Mouse (Mus musculus) T-helper 2 cell (primary cell): ENCODE results near the gene Olfr615.
"Not testable (repeated sequence)": the region's sequence is repeated elsewhere in the genome, so short reads cannot be mapped to it uniquely, and the experiment has no call there.

Experiments
- in situ Hi-C: fragments of 300-600 bp; cut with MboI, MseI; formaldehyde crosslinking; loops from one replicate; pipeline ENCODE4 v1.15.1; 2025; ENCODE audit warnings: high pct_unique_total_duplicates

Gene Olfr615

DNA sequence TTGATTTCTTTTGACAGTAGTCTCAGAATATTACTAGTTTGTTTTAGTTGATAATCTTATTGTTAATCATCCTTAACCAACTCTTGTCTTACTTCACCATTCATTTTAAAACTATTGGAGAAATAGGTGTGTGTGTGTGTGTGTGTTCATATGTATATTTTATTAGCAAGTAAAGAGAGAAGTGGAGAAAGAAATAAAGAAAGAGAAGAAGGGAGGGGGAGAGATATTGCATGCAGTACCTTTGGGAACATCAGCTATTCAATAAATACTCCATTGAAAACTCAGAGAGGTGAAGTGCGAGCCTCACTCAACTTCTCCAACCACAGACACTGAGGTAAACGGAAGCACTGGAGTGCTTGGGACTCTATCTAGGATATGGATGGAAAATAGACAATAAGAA, at the start of gene Olfr615:
Olfr615 (plus strand) TSS at position 301 of the 400 bp plus-strand sequence.
- in situ Hi-C loops = no loop called here

DNA sequence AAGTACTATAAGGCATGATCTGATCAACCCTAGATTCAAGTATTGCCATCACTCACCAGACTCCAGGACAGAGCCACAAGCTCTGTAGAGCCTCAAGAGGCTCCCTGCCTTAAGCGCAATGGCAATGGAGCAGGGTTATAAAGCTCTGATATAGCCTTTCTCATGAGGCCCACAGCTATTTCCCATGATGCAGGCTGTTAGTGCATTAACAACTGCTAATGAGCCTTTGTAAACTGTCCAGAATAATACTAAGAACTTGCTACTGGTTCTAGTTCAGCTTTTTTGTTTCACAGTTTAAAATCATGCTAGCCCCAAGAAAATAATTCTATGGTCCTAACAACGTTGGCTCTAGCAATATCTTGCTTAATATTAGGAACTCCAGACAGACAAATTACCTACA, 43.9 kb upstream of the Olfr615 start, which contains the start of gene Olfr610:
Olfr610 (minus strand) TSS at position 101 of the 400 bp plus-strand sequence.
- in situ Hi-C loops = no loop called here

DNA sequence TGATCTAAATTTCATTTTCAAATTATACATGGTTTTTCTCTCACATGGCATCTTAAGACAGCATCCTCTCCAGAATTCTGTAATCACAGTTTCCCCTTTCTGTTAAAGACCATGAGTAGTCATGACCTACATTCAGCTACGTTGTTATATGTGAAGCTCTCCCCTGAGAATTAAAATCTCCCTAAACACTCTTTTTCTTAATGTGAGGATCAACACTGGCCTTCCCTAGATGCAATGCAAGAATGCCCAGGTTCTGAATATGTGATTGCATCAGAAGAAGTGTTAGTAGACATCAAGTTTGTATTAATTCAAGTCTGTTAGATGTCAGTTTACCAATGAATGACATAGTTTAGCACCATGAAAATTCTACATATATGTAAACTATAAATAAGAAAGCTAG, 35.1 kb upstream of the Olfr615 start, which contains the start of gene Olfr611:
Olfr611 (minus strand) TSS at position 101 of the 400 bp plus-strand sequence.
- in situ Hi-C loops = not testable (repeated sequence)

DNA sequence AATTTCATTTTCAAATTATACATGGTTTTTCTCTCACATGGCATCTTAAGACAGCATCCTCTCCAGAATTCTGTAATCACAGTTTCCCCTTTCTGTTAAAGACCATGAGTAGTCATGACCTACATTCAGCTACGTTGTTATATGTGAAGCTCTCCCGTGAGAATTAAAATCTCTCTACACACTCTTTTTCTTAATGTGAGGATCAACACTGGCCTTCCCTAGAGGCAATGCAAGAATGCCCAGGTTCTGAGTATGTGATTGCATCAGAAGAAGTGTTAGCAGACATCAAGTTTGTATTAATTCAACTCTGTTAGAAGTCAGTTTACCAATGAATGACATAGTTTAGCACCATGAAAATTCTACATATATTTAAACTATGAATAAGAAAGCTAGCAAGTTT, 13.3 kb upstream of the Olfr615 start, which contains the start of gene Olfr612:
Olfr612 (minus strand) TSS at position 101 of the 400 bp plus-strand sequence.
- in situ Hi-C loops = not testable (repeated sequence)

DNA sequence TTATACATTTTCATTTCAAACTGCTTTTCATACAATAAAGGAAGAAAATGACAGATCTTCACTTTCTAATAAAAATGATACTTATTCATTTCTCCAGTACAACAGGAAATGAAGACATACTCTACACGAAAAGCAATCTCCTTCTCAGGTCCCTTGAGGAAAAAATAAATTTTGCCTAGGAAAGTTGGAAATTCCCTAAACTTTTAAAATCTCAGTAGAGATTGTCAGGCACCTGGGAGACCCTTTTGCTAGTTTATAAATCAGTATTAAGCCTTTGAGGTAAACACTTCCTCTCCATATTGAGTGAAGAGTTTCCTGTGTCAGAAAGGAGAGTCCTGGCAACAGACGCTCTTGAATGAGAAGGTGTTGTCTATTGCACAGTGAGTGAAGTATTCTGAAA, 8.1 kb upstream of the Olfr615 start, which contains the start of gene Olfr613:
Olfr613 (plus strand) TSS at position 301 of the 400 bp plus-strand sequence.
- in situ Hi-C loops = no loop called here

DNA sequence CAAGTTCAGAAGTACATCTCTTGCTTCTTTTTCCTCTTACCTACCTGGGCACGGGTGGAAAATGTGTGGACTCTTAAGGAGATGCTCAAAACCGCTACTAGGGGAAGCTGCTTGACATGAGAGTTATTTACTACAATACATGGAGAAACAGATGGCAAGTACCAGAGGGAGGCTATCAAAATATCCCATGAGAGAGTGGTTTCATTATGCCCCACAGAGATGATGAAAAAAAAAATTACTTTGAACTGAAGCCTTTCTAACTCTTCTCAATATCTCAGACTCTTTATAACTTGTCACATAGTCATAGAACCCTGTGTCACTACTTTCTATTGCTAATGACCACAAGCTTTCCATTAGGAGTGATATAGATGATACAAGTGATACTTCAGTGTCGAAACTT, 13.2 kb downstream of the Olfr615 start, which contains the start of gene Olfr616:
Olfr616 (minus strand) TSS at position 101 of the 400 bp plus-strand sequence.
- in situ Hi-C loops = no loop called here

DNA sequence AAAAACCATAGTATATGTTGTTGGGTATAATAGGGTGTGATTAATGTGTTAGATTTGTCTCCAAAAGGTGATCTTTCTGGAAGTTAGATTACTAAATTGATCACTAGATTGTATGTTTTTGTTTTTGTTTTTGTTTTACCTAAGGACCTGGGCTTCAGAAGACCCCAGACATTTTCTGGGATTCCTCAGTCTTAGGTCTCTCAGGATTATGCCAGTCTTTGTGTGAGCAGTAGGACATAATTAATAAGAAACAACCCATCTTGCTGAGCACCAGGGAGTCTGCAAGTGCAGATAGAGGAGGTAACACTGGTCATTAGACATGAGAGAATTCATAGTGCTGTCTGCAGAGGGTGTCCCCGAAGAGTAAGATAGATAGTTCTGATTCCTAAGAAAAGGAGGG, 16.9 kb downstream of the Olfr615 start, which contains the start of gene Olfr617:
Olfr617 (plus strand) TSS at position 301 of the 400 bp plus-strand sequence.
- in situ Hi-C loops = no loop called here

DNA sequence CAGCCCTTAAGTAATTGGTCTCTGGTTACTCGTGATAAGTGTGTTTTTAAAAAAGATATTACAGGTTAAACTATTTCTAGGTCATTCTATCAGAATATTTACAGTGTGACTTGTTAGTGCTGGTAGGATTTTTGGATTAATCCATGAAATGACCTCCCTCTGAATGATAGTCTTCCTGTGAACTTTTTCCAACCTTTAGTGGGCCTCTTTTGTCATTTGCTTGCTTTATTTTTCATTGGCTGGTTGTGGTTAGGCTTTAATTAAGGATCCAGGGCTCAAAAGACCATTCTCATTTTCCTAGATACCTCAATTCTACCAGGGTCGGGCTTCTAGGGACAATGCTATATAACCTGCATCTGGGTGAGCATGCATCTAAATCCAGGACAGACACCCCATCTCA, 33.9 kb downstream of the Olfr615 start, which contains the start of gene Olfr618:
Olfr618 (plus strand) TSS at position 301 of the 400 bp plus-strand sequence.
- in situ Hi-C loops = no loop called here

DNA sequence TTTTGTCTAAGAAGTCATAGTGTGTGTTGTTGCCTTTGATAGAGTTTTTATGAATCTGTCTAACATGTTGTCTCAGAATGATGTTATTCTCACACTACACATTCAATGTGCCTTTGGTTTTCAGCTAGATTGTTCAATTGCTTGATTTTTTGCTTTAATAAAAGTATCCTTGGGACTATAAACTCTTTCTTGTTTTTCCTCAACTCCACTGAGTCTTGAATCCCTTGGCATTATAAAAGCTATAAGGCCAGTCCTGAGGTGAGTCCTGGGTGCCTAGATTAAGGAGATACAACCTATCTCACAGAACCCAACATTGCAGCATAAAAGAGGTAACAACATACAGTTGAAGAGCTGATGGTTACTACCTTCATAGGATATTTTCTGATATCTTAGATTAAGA, 44.4 kb downstream of the Olfr615 start, which contains the start of gene Olfr619:
Olfr619 (plus strand) TSS at position 301 of the 400 bp plus-strand sequence.
- in situ Hi-C loops = no loop called here

DNA sequence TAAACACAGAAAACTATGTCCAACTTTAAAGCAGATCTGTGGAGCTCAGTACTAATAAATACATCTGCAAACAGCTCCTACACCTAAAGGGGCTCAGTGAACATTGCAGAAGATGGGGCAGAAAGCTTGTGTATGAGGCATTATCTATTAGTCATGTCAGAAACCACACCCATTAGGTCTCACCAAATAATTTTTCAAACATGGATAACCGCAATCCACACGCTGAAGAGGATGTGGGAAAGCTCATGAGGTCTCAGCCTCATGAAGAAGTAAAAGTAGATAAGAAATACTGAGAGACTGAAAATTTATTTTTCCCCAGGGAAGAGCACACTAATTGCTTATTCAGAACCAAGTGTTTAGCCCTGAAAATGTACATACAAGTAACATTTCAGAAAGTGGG, 51.5 kb downstream of the Olfr615 start:
- in situ Hi-C loops = no loop called here

DNA sequence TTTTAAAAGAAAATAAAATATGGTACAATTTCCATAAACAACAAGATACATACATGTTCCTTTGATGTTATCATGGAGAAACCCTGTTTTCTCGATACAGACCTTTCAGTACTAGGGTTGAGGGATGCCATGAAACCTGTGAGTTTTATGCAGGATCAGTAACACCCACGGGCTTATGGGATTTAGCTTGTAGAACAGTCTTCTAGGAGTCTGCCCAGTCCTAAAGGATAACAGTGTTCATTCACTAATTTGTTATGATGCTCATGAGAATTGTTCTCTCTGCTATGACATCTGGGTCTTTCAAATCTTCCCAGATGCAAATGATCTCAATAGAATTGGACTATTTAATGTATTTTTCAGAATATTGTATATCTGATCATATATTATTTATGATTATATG, 56.6 kb downstream of the Olfr615 start, which contains the start of gene Olfr620:
Olfr620 (minus strand) TSS at position 101 of the 400 bp plus-strand sequence.
- in situ Hi-C loops = no loop called here
